Mouse (Mus musculus) embryonic facial prominence, embryonic 14.5 days (tissue): Measurements from ENCODE around the gene Bmx. TPM values are rescaled to one million over a fixed set of nuclear protein-coding genes. Genes with fewer than 3 reads are reported as not detected.

Experiments
- ATAC-seq: fragments of 200-750 bp; cut with Nextera tagmentation; 2 replicates; pipeline ENCODE4 v1.8.0; 2017; ENCODE audit warnings: low read depth, moderate number of reproducible peaks, moderate TSS enrichment
- DNase-seq: peaks from one replicate; pipeline ENCODE4 v3.0.0-alpha.2; 2015; ENCODE audit warnings: low spot score
- H3K27ac ChIP-seq: fragments of 300-500 bp; sonication (generic); replicated peaks from 2 replicates; pipeline ENCODE4 v1.5.1; 2014; ENCODE audit warnings: low read depth, mild to moderate bottlenecking, low read length, moderate library complexity
- H3K27me3 ChIP-seq: fragments of 300-500 bp; sonication (generic); replicated peaks from 2 replicates; pipeline ENCODE4 v1.6.1; 2014; ENCODE audit warnings: low read length; ENCODE audit not compliant: control insufficient read depth, insufficient read depth
- H3K36me3 ChIP-seq: fragments of 300-500 bp; sonication (generic); 2 replicates; pipeline ENCODE4 v1.6.1; 2014; ENCODE audit warnings: low read length, mixed read lengths; ENCODE audit not compliant: control insufficient read depth, insufficient read depth
- H3K4me1 ChIP-seq: fragments of 300-500 bp; sonication (generic); 2 replicates; pipeline ENCODE4 v1.6.1; 2014; ENCODE audit warnings: antibody characterized with exemption, low read length; ENCODE audit not compliant: control insufficient read depth, insufficient read depth
- H3K4me2 ChIP-seq: fragments of 300-500 bp; sonication (generic); 2 replicates; pipeline ENCODE4 v1.6.1; 2014; ENCODE audit warnings: low read depth, mild to moderate bottlenecking, low read length, moderate library complexity, mixed read lengths
- H3K4me3 ChIP-seq: fragments of 300-500 bp; sonication (generic); 2 replicates; pipeline ENCODE4 v1.5.1; 2014; ENCODE audit warnings: low read depth, mild to moderate bottlenecking, low read length
- H3K9ac ChIP-seq: fragments of 300-500 bp; sonication (generic); 2 replicates; pipeline ENCODE4 v1.6.1; 2014; ENCODE audit warnings: low read depth, mild to moderate bottlenecking, low read length, moderate library complexity, mixed read lengths
- H3K9me3 ChIP-seq: fragments of 300-500 bp; sonication (generic); 2 replicates; pipeline ENCODE4 v1.6.1; 2016; ENCODE audit warnings: low read length; ENCODE audit not compliant: control insufficient read depth
- WGBS: fragments of 180-500 bp; shearing (Covaris S2); extraction: QIAGEN DNeasy Blood & Tissue Kit; methylation state at CpG from one replicate; pipeline ENCODE4 v1.1.7; 2014; 5-methylcytosine and 5-hydroxymethylcytosine counted together
- polyA plus RNA-seq: library from polyadenylated mRNA; unstranded; fragments of >200 nt; fragmentation: Nextera tagmentation; extraction: Ambion mirVana; gene quantifications from 2 replicates; pipeline ENCODE4 v1.2.1, GENCODE M21; 2014

The Bmx gene
- polyA plus RNA-seq, 1 experiment from 2014 or later = 1.2 TPM

DNA sequence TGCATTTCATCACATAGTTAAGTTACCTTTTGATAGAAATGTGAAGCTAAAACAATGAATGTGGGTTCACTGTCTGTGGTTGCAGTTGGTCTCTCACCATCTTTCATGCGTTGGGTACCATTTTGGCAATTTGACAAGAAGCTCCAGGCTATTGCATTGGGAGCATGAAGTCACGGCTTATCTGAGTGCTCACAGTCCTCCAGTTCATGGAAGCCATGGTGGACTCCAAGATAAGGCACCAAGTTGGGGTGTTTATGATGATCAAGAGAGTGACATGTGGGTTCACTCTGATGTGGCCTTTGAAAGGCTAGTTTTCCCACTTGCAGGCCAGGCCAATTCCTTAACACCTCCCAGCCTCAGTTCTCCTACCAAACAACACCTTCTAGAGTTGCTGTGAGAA lies 60.3 kb downstream of the Bmx start:
- H3K27me3 ChIP-seq = no peaks in the 10 kb centered on the region; the same call in 1 of the 2 replicates
- no peak overlapping the region for H3K4me3 ChIP-seq
- no peak overlapping the region for H3K27ac ChIP-seq
- H3K9me3 ChIP-seq = no peaks in the 10 kb centered on the region
- H3K4me2 ChIP-seq = no peak overlapping the region
- 86% methylated on average over 2 of the region's 2 CpGs for WGBS
- no peaks in the 10 kb centered on the region for H3K36me3 ChIP-seq
- DNase-seq (no peak), ATAC-seq (no peak)
- no peak overlapping the region for H3K9ac ChIP-seq
- H3K4me1 ChIP-seq = no peaks in the 10 kb centered on the region

DNA sequence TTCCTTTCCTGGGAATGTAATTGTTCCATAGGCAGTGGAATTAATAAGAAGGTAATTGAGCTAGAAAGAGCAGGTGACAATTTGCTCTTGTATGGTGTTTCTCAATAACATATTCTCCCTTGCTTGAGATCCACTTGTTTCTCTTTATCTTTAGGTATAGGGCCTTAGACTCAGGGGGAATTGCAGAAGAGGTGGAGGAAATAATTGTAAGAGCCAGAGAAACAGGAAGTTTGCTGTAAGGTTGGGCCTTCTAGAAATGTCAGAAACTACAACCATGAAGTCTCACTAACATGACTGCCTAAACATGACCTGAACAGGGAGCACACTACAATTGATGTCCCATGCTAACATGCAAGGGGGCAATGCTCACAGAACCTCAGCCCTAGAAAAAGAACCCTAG lies 68.1 kb downstream of the Bmx start:
- H3K36me3 ChIP-seq = no peaks in the 10 kb centered on the region
- DNase-seq (no peak), ATAC-seq (no peak)
- no peak overlapping the region for H3K9ac ChIP-seq
- H3K4me3 ChIP-seq = no peak overlapping the region
- no peaks in the 10 kb centered on the region; the same call in 1 of the 2 replicates for H3K27me3 ChIP-seq
- H3K4me2 ChIP-seq = no peak overlapping the region
- H3K9me3 ChIP-seq = no peaks in the 10 kb centered on the region
- no peaks in the 10 kb centered on the region for H3K4me1 ChIP-seq
- H3K27ac ChIP-seq = no peak overlapping the region

DNA sequence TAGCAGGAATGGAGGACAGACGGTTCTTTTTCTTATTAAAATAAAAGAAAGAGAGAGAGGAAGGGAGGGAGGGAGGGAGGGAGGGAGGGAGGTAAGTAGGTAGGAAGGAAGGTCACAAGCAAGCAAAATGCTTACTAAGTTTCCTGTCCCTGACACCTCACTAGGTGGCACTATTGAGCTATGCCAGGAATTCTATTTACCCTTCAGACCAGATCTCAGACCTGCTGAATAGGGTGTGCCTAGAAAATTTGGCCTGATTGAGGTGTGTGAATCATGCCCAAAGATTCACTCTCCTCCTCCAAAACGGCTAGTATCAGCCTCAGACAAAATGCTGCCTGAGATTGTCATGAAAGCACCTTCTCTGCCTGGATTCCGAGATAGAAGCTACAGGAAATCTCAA lies 74.1 kb downstream of the Bmx start:
- H3K4me1 ChIP-seq = no peaks in the 10 kb centered on the region
- H3K4me2 ChIP-seq = no peak overlapping the region
- DNase-seq (peak; percentile 70), ATAC-seq (no peak)
- WGBS = 35% methylated on average over 3 of the region's 3 CpGs
- no peak overlapping the region for H3K9ac ChIP-seq
- H3K36me3 ChIP-seq = no peaks in the 10 kb centered on the region
- no peak overlapping the region for H3K27ac ChIP-seq
- no peak overlapping the region for H3K4me3 ChIP-seq
- H3K27me3 ChIP-seq = peaks cover under 1% of the 10 kb centered on the region
- no peaks in the 10 kb centered on the region for H3K9me3 ChIP-seq

DNA sequence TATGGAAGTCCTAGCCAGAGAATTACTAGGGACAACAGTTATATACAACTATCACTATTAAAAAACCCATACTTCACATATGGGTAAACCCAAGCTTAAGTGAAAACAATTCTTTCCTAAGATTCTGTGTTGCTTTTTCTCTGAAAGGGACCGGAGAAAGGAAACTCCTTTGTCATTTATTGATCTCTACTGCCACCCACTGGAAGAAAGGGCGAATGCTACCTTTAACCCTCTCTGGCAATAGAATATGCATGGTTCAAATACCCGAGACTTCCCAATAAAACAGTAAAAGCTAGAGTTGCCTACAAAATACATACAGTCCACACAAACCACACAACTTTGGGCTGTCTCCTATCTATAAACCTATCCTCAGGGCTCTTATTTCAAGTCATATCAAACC lies 78.2 kb downstream of the Bmx start:
- WGBS = 10% methylated on average over 3 of the region's 3 CpGs
- Histone ChIP-seq H3K27ac (no peak overlapping the region), H3K4me2 (no peak overlapping the region), H3K9me3 (no peaks in the 10 kb centered on the region), H3K4me3 (no peak overlapping the region), H3K36me3 (no peaks in the 10 kb centered on the region), H3K27me3 (peaks cover 10% of the 10 kb centered on the region; the same call in 1 of the 2 replicates), H3K9ac (no peak overlapping the region), H3K4me1 (no peaks in the 10 kb centered on the region)
- ATAC-seq (no peak), DNase-seq (peak; percentile 41)

DNA sequence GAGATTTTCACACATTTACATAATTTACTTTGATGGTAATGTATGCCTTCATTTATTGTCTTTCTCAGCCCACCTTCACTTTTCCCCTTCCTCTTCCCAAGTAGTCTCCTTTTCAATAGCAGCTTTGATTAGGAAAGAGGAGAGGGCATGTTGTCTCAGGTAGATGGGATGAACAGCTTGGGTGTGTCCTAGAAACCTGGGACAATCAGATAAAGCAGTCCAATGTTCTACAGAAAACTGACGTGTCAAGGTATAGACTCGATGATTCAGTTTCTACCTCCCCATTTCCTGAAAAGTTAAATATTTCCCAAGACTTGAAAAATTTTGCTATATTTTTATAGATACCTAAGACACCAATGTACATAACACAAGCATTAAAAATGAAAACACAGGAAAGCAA lies 79.1 kb downstream of the Bmx start:
- DNase-seq (no peak), ATAC-seq (no peak)
- H3K4me2 ChIP-seq = no peak overlapping the region
- no peaks in the 10 kb centered on the region for H3K36me3 ChIP-seq
- H3K9me3 ChIP-seq = no peaks in the 10 kb centered on the region
- no peaks in the 10 kb centered on the region for H3K4me1 ChIP-seq
- H3K27ac ChIP-seq = no peak overlapping the region
- H3K9ac ChIP-seq = no peak overlapping the region
- WGBS = 83% methylated on average over 2 of the region's 2 CpGs
- no peak overlapping the region for H3K4me3 ChIP-seq
- H3K27me3 ChIP-seq = peaks cover 10% of the 10 kb centered on the region; the same call in 1 of the 2 replicates

DNA sequence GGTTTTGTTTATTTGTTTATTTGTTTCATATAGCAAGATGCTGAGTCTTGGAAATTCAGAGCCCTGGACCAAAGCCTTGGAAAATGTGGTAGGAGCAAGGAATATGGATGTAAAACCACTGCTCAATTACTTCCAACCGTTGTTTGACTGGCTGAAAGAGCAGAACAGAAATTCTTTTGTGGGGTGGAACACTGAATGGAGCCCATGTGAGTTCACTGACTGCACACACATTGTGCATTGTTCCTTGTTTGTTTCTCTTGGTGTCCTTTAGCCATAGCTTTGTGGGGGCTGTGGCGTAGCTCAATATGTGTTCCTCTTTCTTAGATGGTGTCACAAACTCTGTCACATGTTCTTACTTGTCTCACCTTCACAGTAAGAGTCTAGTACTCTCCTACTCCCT lies 82.2 kb downstream of the Bmx start:
- Histone ChIP-seq H3K9ac (no peak overlapping the region), H3K27ac (no peak overlapping the region), H3K4me1 (no peaks in the 10 kb centered on the region), H3K27me3 (peaks cover 13% of the 10 kb centered on the region; the same call in 1 of the 2 replicates), H3K4me3 (no peak overlapping the region), H3K9me3 (no peaks in the 10 kb centered on the region), H3K4me2 (no peak overlapping the region), H3K36me3 (no peaks in the 10 kb centered on the region)
- ATAC-seq (no peak), DNase-seq (no peak)
- WGBS = 49% methylated on average over 2 of the region's 2 CpGs

DNA sequence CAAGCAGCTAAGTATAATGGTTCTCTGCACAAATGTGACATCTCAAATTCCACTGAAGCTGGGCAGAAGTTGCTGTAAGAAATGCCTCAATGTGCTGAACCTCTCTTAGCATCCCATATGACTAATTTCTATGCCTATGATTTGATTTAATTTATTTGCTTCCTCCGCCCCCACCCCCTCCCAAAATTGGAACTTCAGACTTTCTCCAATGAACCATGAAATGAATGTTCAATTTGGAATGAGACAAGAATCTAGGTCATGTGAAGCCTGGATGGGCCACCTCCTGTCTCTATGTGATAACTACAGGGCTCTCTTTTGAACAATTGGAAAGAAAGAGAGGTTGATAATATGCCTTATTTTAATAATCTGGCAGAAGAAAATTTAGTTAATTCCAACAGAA lies 82.7 kb downstream of the Bmx start:
- DNase-seq (no peak), ATAC-seq (no peak)
- Histone ChIP-seq H3K4me2 (no peak overlapping the region), H3K4me3 (no peak overlapping the region), H3K9me3 (no peaks in the 10 kb centered on the region), H3K36me3 (no peaks in the 10 kb centered on the region), H3K27ac (no peak overlapping the region), H3K27me3 (peaks cover 13% of the 10 kb centered on the region; the same call in 1 of the 2 replicates), H3K9ac (no peak overlapping the region), H3K4me1 (no peaks in the 10 kb centered on the region)
- WGBS = 74% methylated on average over 1 of the region's 1 CpGs

DNA sequence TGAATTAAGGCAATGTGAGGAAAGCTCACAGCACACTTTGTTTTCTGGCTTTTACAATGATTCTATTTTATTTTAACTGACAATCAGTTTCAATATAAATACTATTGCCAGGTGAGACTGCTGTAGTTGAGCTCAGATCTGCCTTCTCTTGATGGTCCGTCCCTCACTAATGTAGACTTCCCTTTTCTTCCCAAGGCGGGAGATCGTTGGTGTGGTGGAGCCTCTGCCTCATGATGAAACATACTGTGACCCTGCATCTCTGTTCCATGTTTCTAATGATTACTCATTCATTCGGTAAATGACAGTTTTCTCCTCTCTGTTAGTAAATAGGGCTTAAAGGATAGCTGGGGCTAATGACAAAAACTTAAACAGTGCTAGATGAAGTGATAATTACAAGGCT lies 84.1 kb downstream of the Bmx start:
- no peak overlapping the region for H3K9ac ChIP-seq
- no peak overlapping the region for H3K27ac ChIP-seq
- H3K27me3 ChIP-seq = peaks cover 13% of the 10 kb centered on the region; the same call in 1 of the 2 replicates
- H3K4me1 ChIP-seq = no peaks in the 10 kb centered on the region
- H3K9me3 ChIP-seq = no peaks in the 10 kb centered on the region
- H3K4me3 ChIP-seq = no peak overlapping the region
- no peak overlapping the region for H3K4me2 ChIP-seq
- ATAC-seq (no peak), DNase-seq (no peak)
- WGBS = 89% methylated on average over 4 of the region's 4 CpGs
- no peaks in the 10 kb centered on the region for H3K36me3 ChIP-seq

DNA sequence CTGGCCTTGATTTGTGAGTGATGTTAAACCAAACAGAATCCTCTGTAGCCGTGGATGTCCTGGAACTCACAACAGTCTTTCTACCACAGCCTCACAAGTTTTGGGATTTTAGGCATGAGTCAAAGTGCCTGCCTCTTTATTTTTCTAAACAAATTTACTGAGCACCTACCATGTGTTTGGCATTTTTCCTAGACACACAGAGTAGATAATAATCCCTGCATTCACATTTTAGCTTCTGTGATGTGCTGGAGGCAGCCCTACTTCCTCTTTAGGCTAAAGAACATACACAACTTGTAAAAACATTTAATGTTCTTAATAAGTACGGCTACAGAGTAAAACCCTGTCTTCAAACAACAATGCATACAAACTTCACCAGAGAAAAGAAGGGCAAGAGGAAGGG lies 87.0 kb downstream of the Bmx start:
- Histone ChIP-seq H3K27ac (no peak overlapping the region), H3K4me3 (no peak overlapping the region), H3K27me3 (peaks cover 14% of the 10 kb centered on the region; the same call in 1 of the 2 replicates), H3K36me3 (no peaks in the 10 kb centered on the region), H3K4me2 (no peak overlapping the region), H3K9ac (no peak overlapping the region), H3K9me3 (no peaks in the 10 kb centered on the region), H3K4me1 (no peaks in the 10 kb centered on the region)
- ATAC-seq (no peak), DNase-seq (no peak)
- 46% methylated on average over 2 of the region's 2 CpGs for WGBS
